Mouse (Mus musculus): Measurements from ENCODE around the gene Catip.

DNA sequence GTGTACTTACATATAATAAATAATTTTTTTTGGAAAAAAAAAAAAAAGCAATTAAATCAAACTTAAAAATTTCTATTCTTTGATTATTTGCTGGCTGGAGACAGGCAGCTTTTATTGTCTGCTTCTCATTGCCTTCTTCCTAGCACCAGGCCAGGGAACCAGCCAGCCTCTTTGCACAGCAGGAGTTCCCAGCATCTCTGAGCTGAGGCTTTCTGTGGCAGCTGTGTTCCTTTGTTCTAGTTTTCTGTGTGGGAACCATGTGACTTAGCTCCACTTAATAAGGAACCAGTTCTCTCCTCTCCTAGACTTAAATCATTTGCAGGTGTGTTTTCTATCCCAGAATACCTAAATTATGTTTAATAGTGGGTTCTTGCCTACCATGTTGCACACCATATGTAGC, 4.4 kb upstream of the Catip start:
- TF ChIP-seq CTCF (conservative IDR thresholded peaks at IDR 0.05; ENCODE audit: low read length) (no peak), POU5F1 (IDR thresholded peaks at IDR 0.05; ENCODE audit: borderline replicate concordance, low read length) (no peak)

Data from E14TG2a.4 (cell line).